ENCODE assay signal across 29 mouse cellular contexts in genomic region chr11:114127426-114127825, GRCm38 (mm10).
A peak's percentile ranks its signal among the peaks of the same experiment; 100 is the strongest.
DNase-seq lines count a peak whose midpoint lies in the region; ATAC-seq and TF ChIP-seq lines count a peak whose summit lies in the region.
"Had no signal": no experiment of that assay in that cellular context is flagged by ENCODE, and none has a peak within 500 bp of the region (broad histone marks: within the 10 kb centered on the region; RNA-seq: fewer than 3 reads in every experiment).

No protein-coding gene starts in this region.

- no peak overlapping the region for H3K27ac ChIP-seq in intestine, embryonic 14.5 days (ENCODE audit: low read depth)
- no peak overlapping the region for H3K27ac ChIP-seq in intestine, postnatal 0 days (ENCODE audit: low read depth, low read length)
- no peak overlapping the region for H3K27ac ChIP-seq in lung, embryonic 14.5 days (ENCODE audit: low read depth)
- H3K27ac ChIP-seq: forebrain, embryonic 12.5 days; heart, embryonic 13.5 days; hindbrain, embryonic 15.5 days; intestine, embryonic 15.5 days; liver, embryonic 14.5 days; midbrain, embryonic 12.5 days; neural tube, embryonic 13.5 days; stomach, embryonic 15.5 days had no signal

- H3K4me3 ChIP-seq in intestine, embryonic 14.5 days (ENCODE audit: low read depth, low read length), result no peak overlapping the region
- H3K4me3 ChIP-seq in intestine, postnatal 0 days (ENCODE audit: low read depth, low read length), result no peak overlapping the region
- H3K4me3 ChIP-seq in lung, embryonic 14.5 days (ENCODE audit: low read depth, low read length), result no peak overlapping the region
- H3K4me3 ChIP-seq: erythroblast, embryonic 14.5 days; forebrain, embryonic 12.5 days; heart, embryonic 13.5 days; hindbrain, embryonic 10.5 days; hindbrain, embryonic 15.5 days; intestine, embryonic 15.5 days; midbrain, embryonic 12.5 days; neural tube, embryonic 13.5 days; stomach, embryonic 15.5 days had no signal

- 0 out of 2 replicates have a peak overlapping the region, but pooled peaks have one; percentile 1 for H3K4me2 ChIP-seq in intestine, embryonic 14.5 days (ENCODE audit: low read length)
- H3K4me2 ChIP-seq in intestine, postnatal 0 days (replicated peaks; ENCODE audit: low read depth), result no peak overlapping the region
- no peak overlapping the region for H3K4me2 ChIP-seq in lung, embryonic 14.5 days
- H3K4me2 ChIP-seq: forebrain, embryonic 12.5 days; heart, embryonic 13.5 days; hindbrain, embryonic 15.5 days; intestine, embryonic 15.5 days; midbrain, embryonic 12.5 days; neural tube, embryonic 13.5 days; stomach, embryonic 15.5 days had no signal

- H3K36me3 ChIP-seq in intestine, embryonic 14.5 days (ENCODE audit: control insufficient read depth, insufficient read depth, low read length), result no peaks in the 10 kb centered on the region
- H3K36me3 ChIP-seq in intestine, postnatal 0 days (ENCODE audit: control insufficient read depth, insufficient read depth), result no peaks in the 10 kb centered on the region
- H3K36me3 ChIP-seq in lung, embryonic 14.5 days (ENCODE audit: insufficient read depth), result no peaks in the 10 kb centered on the region
- H3K36me3 ChIP-seq: forebrain, embryonic 12.5 days; G1E; heart, embryonic 13.5 days; hindbrain, embryonic 10.5 days; hindbrain, embryonic 15.5 days; intestine, embryonic 15.5 days; midbrain, embryonic 12.5 days; neural tube, embryonic 13.5 days; stomach, embryonic 15.5 days had no signal

- H3K9me3 ChIP-seq in intestine, embryonic 14.5 days (ENCODE audit: control insufficient read depth, low read length), result no peaks in the 10 kb centered on the region
- no peaks in the 10 kb centered on the region for H3K9me3 ChIP-seq in intestine, postnatal 0 days (ENCODE audit: control insufficient read depth)
- no peaks in the 10 kb centered on the region for H3K9me3 ChIP-seq in lung, embryonic 14.5 days (ENCODE audit: low read depth, low read length)
- H3K9me3 ChIP-seq: forebrain, embryonic 12.5 days; heart, embryonic 13.5 days; hindbrain, embryonic 10.5 days; hindbrain, embryonic 15.5 days; intestine, embryonic 15.5 days; midbrain, embryonic 12.5 days; neural tube, embryonic 13.5 days; stomach, embryonic 15.5 days had no signal

- no peak for TF ChIP-seq CTCF in intestine, postnatal 0 days (IDR thresholded peaks at IDR 0.05; ENCODE audit: low read depth)
- no peak for TF ChIP-seq CTCF in lung, embryonic 14.5 days (IDR thresholded peaks at IDR 0.05; ENCODE audit: low read depth)

- ATAC-seq in intestine, embryonic 14.5 days (replicated peaks; ENCODE audit: low FRiP score, low TSS enrichment, low read depth), result no peak
- no peak for ATAC-seq in intestine, postnatal 0 days
- no peak for ATAC-seq in lung, embryonic 14.5 days (ENCODE audit: insufficient read depth)
- ATAC-seq: intestine, embryonic 15.5 days had no signal

- 28% methylated on average over 8 of the region's 8 CpGs for WGBS in intestine, embryonic 14.5 days
- WGBS in intestine, postnatal 0 days, result 26% methylated on average over 8 of the region's 8 CpGs
- WGBS in lung, embryonic 14.5 days, result 18% methylated on average over 8 of the region's 8 CpGs

- intact Hi-C loops in heart, postnatal 10 days (cut with DNase I), result no loop called here

- peaks cover 5% of the 10 kb centered on the region; the same call in 1 of the 2 replicates for H3K4me1 ChIP-seq in intestine, embryonic 14.5 days (replicated peaks; ENCODE audit: control insufficient read depth, insufficient read depth, low read length)
- no peaks in the 10 kb centered on the region for H3K4me1 ChIP-seq in intestine, postnatal 0 days (replicated peaks; ENCODE audit: control insufficient read depth, insufficient read depth, low read length)
- no peaks in the 10 kb centered on the region for H3K4me1 ChIP-seq in lung, embryonic 14.5 days (ENCODE audit: insufficient read depth)
- H3K4me1 ChIP-seq: intestine, embryonic 15.5 days; stomach, embryonic 15.5 days had no signal

- no peak overlapping the region for H3K9ac ChIP-seq in intestine, embryonic 14.5 days (ENCODE audit: low read length)
- H3K9ac ChIP-seq in intestine, postnatal 0 days (ENCODE audit: low read depth, low read length), result no peak overlapping the region
- H3K9ac ChIP-seq in lung, embryonic 14.5 days, result no peak overlapping the region
- H3K9ac ChIP-seq: forebrain, embryonic 12.5 days; heart, embryonic 13.5 days; hindbrain, embryonic 15.5 days; intestine, embryonic 15.5 days; liver, embryonic 14.5 days; midbrain, embryonic 12.5 days; neural tube, embryonic 13.5 days; stomach, embryonic 15.5 days had no signal

- H3K27me3 ChIP-seq in intestine, embryonic 14.5 days (replicated peaks; ENCODE audit: control insufficient read depth, insufficient read depth, low read length), result no peaks in the 10 kb centered on the region
- H3K27me3 ChIP-seq in intestine, postnatal 0 days (replicated peaks; ENCODE audit: control insufficient read depth, insufficient read depth, low read length), result no peaks in the 10 kb centered on the region
- no peaks in the 10 kb centered on the region for H3K27me3 ChIP-seq in lung, embryonic 14.5 days (ENCODE audit: insufficient read depth, low read length)
- H3K27me3 ChIP-seq: forebrain, embryonic 12.5 days; hindbrain, embryonic 15.5 days; intestine, embryonic 15.5 days; midbrain, embryonic 12.5 days; neural tube, embryonic 13.5 days; stomach, embryonic 15.5 days had no signal

- DNase-seq in intestine, embryonic 14.5 days (ENCODE audit: low spot score), result no peak
- peak; percentile 19 for DNase-seq in lung, embryonic 14.5 days
- no peak for DNase-seq in lung, postnatal 36 days
- peak; percentile 13 for DNase-seq in WW6 (ENCODE audit: low read depth, low spot score)
- no peak for DNase-seq in heart, postnatal 10 days
- DNase-seq: adrenal gland, adult 2 months; adrenal gland, postnatal 36 days; cerebellum, adult 18-20 months; cerebellum, postnatal 10 days; gastrocnemius, postnatal 10 days; heart, postnatal 14 days; kidney, postnatal 25 days; liver; lung, adult 2 months; lung, postnatal 14 days; retina, postnatal 1 day; right cerebral cortex, postnatal 14 days had no signal

Comparison
In these comparisons a context has a peak if more than half of its experiments do, and no peak if none do; other contexts are left out.
1. DNase-seq: peak in lung, embryonic 14.5 days (single experiment) and WW6 (single experiment); none in intestine, embryonic 14.5 days (single experiment), lung, postnatal 36 days (single experiment) and heart, postnatal 10 days (0 of 2).